Mouse (Mus musculus): ENCODE measurements around the gene Myo16. TPM values are rescaled to one million over a fixed set of nuclear protein-coding genes. Genes with fewer than 3 reads are reported as not detected.

Myo16 gene
- total RNA-seq, 2 experiments from 2014 or later, result not detected

DNA sequence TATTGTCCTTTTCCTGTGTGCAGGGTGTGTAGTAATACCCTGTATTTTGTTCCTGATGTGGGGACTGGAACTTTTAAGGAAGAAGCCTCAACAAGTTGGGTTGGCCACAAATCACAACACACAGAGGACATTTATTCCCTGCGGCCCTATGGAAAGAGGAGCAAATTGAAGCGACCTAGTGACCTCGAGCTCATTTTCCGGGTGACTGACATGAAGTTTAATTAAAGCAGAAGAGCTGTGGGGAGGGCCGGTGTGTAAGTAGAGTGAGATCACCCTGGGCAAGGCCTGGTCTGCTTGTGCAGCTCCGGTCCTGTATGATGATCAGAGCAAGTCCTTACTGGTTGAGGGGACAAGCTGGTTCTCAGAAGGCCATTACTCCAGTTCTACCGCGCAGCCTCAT, 363.7 kb downstream of the Myo16 start:
- no peak for ATAC-seq (replicated peaks; ENCODE audit: low FRiP score, poor library complexity, severe bottlenecking)

DNA sequence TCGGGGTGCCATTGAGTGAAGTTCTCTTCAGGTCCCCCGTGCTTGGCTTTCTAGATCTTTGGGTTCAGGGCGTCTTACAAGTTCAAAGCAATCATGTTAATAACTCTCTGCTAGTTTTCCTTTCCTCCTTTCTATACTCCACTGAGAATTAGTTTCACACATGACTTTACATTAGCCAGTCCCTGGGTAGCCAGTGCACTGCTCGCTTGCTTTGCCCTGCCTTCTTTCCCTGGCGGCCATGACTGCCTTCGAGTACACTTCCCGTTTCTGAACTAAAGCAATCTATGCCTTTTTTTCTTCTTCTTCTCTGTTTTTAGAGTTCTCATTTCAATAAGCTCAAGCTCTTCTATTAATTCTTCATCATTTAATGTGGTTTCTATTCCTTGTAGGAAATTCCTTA, 365.6 kb downstream of the Myo16 start:
- ATAC-seq (replicated peaks; ENCODE audit: low FRiP score, poor library complexity, severe bottlenecking), result no peak

DNA sequence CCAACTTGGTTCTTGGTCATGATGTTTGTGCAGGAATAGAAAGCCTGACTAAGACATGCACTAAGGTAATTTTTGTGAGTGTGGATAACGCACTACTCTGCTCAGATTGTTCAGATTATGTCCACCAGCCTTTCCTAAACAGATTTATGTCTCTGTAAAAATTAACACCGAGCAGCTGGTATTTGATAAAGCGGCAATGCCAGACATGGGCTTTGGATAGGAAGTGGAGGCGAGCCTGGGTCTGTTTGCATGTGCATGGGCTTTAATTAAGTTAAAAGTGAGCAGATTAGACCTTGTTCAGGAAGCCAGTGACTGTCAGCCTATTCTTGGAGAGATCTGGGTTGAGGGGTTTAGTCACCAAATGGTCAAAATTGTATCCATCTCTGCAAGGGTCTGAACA, 367.8 kb downstream of the Myo16 start:
- no peak for ATAC-seq (replicated peaks; ENCODE audit: low FRiP score, poor library complexity, severe bottlenecking)

DNA sequence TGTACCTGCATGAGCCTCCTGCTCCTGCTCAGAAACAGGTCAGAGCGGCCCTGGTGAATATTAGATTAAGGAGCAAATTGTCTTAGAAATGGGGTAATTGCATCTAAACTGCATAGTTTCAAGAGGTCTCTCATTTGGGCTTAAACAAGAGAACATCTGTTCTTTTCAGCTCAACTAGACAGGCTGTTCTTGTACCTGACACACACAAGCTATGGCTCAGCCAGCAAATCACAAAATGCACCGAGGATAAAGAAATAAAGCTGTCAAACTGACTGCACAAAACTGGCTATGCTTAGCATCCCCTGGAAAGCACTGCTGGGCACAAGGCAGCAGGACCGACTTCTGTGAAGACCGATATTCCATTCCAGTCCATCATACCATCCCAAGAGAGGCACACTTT, 372.0 kb downstream of the Myo16 start:
- no peak for ATAC-seq (replicated peaks; ENCODE audit: low FRiP score, poor library complexity, severe bottlenecking)

DNA sequence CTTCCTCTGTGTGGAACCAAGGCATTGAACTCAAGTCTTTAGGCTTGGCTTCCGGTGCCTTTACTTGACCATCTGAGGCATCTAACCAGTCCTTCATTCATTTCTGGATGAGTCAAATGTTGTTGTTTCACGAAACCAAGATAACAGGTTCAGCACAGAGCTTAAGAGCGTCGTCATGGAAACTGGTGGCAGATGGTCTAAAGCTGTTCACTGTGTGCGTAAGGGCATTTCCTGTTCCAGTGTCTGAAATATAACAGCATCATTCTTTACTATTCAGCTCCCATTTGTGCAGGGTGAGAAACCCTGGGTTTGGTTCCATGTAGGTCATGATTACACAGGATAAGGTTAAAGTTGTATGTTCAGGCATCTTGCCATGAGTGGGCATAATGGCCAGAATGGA, 372.9 kb downstream of the Myo16 start:
- no peak for ATAC-seq (replicated peaks; ENCODE audit: low FRiP score, poor library complexity, severe bottlenecking)

DNA sequence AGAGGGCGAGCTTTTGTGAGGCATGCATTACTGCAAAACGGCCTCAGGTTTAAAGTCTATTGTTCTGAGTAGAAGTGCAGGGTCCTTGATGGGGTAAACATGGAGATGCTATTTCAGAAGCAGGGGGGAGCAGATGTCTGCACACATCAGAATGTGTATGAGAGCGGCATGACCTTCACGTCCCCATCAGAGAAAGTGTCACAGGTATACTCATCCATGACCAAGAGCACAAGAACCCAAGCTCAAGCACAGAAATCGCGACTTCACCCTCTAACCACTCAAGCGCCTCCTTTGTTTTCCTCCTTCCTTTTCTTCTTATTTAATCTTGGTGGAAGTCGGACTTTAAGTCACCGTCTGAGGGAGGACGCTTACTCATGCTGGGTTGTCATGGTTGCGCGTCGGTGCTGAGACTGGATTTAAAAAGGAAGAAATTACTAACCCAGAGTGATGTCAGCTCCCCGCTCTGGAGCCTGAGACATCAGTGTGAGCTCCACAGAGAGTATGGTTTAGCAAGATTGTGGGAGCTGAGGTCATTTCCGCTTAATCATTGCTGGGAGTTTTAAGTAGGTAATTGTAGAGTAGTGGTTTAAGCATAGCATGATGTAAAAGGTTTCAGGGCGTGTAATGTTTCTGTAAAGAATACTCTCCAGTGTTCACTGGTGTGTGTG, 381.0 kb downstream of the Myo16 start:
- no peak for ATAC-seq (replicated peaks; ENCODE audit: low FRiP score, poor library complexity, severe bottlenecking)

DNA sequence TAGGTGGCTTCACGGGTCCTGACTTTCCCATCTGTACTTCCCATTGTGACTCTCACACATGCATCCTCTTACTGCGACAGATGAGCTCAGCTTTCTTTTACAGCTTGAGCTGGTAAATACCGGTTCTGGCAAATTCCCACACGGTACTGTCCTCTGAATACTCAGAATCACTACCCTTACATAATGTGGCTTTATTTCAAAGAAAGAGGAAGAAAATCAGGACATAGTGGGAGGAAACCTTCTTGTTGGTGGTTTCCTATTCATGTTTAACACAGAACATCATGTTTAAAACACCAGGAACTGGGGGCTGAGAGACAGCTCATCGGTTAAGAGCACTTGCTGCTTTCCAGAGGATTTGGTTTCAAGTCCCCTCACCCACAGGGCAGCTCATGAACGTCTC, 384.6 kb downstream of the Myo16 start:
- no peak for ATAC-seq (replicated peaks; ENCODE audit: low FRiP score, poor library complexity, severe bottlenecking)

DNA sequence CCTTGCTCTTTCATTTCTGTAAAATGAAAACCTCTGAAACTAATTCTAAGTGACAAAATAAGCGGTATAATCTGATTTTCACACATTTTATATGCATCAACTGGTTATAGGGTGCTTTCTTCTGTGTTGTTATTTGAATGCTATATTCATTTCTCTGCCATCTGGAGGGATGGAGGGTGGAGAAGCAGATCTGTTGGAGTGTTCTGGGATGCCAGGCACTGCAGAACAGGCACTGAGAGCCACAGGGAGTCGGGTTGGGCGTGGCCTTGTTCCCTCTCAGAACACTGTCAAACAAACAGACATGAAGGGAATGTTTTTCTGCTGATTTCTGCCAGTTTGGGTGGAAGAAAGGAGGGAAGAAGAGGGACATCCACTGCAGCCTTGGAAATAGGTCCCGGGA, 386.0 kb downstream of the Myo16 start:
- no peak for ATAC-seq (replicated peaks; ENCODE audit: low FRiP score, poor library complexity, severe bottlenecking)

DNA sequence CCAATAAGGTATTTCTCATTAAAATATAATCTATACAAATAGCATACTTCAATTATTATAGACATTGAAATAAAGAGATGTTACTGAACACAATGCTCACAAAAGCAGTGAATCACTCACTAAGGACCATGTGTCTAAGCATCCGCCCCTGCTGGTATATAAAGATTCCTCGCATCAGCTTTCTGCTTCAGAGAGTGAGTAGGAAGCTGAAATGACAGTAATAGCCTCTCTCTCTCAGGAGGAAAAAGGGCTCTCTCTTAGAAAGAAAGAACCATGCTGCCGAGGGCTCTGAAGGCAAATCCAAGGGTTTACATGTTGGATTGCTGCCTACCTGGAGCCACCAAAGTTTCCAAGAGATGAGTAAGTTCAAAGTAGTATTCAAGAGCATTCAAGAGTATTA, 392.2 kb downstream of the Myo16 start:
- no peak for ATAC-seq (replicated peaks; ENCODE audit: low FRiP score, poor library complexity, severe bottlenecking)

DNA sequence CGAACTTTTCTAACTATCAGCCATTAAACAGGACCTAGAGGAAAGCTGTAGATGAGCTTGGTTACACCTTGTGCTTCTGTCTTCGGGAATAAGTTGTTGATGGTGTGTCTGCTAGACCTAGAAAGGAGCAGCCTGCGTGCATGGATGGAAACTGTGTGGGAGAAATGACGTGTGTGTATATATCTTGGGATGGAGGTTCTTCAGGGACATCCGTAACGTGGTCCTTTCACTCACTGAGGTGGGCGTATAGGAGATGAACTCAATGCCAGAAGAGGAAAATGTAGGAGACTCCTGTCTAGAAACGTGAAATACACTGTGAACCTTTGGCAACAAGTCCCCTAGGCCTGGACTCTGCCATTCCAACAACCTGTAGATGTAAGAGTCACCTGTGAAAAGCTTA, 392.8 kb downstream of the Myo16 start:
- ATAC-seq (replicated peaks; ENCODE audit: low FRiP score, poor library complexity, severe bottlenecking), result no peak

DNA sequence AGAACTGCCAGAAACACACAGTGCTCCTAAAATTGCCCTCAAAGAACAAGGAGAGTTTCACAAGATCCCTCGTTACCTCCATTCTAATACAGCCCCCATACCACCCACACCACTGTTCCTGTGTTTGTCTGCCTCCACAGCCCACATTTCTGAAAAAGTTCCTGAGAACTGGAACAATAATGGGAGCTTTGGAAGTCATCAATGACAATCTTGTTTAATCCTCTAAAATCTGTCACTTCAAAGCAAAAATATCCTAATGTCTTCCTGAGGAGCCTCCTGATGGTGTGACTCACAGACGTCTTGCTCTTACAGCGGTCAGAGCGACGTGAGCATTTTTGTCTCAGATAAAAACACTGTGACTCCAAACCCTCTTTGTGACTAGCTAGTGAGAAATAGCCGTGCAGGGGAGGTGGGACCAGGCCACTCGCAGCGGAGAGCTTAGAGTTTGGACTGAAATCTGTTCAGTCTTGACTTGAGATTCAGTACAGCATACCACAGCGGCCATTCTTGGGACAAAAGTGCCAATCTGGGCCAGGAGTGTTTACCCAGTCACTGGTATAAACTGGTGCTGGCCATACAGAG, 394.4 kb downstream of the Myo16 start:
- ATAC-seq (replicated peaks; ENCODE audit: low FRiP score, poor library complexity, severe bottlenecking), result no peak

DNA sequence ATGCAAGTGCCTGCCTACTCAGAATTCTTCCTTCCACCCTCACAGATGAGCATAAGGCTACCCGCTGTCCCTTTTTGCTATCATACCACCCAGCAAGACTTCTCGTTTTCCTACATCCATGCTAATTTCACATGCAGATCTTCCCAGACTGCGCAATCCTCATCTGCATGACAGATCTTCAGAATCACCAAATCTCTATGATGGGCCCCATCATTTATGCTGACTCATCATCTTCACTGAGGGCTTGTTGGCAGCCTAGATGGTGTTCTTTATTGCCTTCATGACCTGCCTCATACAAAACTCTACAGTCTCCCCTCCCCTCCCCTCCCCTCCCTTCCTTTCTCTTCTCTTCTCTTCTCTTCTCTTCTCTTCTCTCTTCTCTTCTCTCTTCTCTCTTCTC, 395.7 kb downstream of the Myo16 start:
- ATAC-seq (replicated peaks; ENCODE audit: low FRiP score, poor library complexity, severe bottlenecking), result no peak

DNA sequence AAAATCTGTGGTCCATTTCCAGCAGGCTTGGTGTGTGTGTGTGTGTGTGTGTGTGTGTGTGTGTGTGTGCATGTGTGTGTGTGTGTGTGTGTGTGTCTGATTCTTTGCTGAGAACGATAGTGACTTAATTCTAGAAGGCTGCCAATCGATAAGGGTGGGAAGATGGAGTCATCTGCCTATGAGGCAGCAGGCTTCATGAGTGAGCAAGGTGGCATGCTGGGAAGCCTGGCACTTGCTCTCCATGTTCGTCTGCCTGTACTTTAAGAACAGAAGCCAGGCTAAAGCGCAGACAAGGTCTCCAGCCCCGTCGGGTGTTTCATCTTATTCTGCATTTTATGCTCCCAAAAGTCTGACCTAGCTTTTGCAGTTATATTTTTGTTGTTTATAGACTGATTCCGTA, 404.2 kb downstream of the Myo16 start:
- ATAC-seq (replicated peaks; ENCODE audit: low FRiP score, poor library complexity, severe bottlenecking), result no peak

DNA sequence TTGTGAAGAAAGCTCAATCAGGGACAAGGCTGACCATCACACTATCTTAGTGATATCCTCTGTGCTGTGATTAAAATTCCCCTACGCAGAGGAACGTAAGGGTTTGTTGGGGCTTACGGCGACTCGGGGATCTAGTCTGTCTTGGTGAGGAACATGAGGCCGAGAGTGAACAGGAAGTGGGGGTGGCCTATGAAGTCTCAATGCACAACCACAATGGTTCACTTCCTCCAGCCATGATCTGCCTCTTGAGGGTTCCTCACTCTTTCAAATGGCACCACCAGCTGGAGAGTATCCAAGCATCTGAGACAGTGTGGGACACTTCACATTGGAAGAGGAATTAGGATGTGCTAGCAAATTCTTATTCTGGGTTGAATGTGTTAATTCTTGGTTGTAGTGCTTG, 405.8 kb downstream of the Myo16 start:
- ATAC-seq (replicated peaks; ENCODE audit: low FRiP score, poor library complexity, severe bottlenecking), result no peak

DNA sequence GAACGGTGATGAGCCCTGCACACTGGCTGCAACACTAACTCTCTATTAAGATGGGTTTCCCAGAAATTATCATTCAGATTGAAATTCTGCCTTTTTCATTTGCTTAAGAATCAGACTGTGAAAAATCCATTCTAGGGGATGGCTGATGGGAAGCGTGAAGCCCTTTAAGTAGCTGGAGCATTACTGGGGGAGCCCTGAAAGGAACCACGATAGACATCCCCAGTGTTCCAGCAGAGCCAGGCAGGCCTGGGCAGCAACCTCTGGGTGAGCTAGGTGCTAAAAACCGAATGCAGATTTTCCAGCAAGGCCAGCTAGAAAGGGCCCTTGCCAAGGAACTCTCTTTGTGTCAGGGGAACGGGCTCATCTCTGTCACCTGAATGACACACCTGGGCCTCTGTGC, 407.9 kb downstream of the Myo16 start:
- ATAC-seq (replicated peaks; ENCODE audit: low FRiP score, poor library complexity, severe bottlenecking), result no peak

DNA sequence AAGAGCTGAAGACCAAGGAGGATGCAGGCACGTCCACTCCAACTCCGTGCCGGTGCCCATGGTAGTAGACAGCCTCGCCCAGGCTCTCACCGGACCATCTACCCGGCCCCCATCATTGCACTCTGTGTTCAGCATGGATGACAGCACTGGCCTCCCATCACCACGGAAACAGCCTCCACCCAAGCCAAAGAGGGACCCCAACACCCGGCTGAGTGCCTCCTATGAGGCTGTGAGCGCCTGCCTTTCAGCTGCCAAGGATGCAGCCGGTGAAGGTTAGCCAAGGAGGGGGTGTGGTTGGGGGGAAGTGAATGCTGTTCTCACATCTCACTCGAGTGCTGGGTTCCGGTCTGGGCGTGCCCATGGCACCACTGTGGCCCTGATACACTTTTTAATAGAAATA, 408.3 kb downstream of the Myo16 start:
- ATAC-seq (replicated peaks; ENCODE audit: low FRiP score, poor library complexity, severe bottlenecking), result no peak

DNA sequence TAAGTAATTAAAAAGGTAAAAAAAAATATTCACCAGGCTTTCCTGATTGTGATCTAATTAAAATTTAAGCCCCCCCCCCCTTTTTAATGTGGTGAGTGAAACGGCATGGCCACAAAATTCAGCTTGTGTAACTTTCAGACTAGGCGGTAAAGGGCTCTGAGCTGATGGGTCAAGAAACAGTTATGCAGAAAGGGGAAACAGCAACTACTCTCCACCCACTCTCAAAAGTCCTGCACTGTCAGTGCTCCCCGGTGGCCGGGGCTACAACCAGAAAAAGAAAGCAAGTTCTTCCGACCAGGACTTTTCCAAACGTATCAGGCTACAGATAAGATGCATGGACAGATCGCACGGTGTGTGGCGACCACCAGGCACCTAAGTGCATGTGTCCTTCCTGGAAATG, 408.9 kb downstream of the Myo16 start:
- ATAC-seq (replicated peaks; ENCODE audit: low FRiP score, poor library complexity, severe bottlenecking), result no peak

DNA sequence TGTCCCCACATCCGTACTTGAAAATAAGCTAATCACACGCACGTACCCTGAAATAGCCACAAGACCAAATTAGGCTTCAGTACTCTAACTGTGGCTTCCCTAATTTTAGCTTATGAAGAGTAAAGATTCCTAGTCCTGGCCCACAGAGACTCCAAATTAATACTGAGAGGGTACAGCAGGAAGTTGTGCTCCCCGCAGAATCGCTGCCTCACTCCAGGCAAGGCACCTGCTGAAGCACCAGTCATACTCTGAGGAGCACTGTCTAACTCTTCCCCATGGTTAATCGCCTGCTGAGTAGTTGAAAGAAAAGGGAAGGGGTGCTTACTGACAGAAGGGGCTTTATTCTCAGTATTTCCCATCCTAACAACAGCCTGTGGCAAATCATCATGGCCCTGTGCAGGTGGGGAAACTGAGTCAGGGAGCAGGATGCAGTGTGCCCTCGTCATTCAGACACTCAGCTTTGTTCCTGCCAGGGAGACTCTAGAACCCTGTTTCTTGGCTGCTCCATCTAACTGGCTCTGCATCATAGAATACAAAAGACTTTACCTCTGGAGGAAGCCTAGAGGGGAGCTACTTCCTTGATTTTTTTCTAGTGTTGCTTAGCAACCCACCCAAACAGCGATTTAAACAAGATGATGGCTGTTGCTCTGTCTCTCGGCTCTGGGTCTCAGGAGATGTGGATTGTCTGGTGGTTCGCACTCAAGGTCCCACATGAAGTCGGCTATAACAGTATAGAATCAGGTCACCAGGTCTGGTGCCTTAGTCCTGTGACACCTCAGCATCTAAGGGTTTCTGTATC, 411.7 kb downstream of the Myo16 start:
- no peak for ATAC-seq (replicated peaks; ENCODE audit: low FRiP score, poor library complexity, severe bottlenecking)

DNA sequence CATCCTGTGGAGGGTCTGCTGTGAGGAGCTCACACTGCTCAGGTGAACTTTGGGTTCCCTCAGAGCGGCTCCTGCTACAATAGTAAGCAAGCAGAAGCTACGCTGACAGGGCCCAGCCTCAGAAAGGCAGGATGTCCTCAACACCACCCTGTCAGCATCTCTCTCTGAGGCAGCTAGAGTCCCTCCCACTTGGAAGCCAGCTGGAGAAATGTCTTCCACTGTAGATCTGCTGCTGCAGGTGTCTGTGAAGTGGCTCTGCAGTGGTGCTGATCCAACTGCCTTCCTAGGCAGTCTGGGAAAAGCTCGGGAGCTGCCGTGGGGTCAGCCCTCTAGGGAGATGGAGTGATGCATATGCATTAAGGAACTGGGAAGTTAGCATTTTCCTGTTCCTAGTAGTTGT, 414.7 kb downstream of the Myo16 start:
- ATAC-seq (replicated peaks; ENCODE audit: low FRiP score, poor library complexity, severe bottlenecking), result no peak

DNA sequence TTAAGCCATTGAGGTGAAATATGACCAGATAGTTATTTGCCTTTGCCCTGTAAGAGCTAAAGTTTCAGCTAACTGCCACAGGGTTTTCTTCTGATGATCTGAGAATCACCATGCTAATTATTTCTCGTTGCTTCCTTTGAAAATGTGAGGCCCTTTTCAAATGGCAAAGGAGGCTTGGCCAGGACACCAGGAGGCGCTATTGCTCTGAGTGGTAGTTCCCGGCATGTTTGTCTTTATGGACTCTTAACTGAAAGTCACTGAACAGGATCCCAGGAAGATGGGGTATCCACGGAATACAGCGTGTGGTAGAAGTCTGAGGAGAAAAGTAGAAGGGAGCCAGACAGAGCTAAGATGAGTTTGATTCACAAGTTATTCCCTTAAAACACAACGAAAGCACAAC, 420.4 kb downstream of the Myo16 start:
- ATAC-seq (replicated peaks; ENCODE audit: low FRiP score, poor library complexity, severe bottlenecking), result no peak

DNA sequence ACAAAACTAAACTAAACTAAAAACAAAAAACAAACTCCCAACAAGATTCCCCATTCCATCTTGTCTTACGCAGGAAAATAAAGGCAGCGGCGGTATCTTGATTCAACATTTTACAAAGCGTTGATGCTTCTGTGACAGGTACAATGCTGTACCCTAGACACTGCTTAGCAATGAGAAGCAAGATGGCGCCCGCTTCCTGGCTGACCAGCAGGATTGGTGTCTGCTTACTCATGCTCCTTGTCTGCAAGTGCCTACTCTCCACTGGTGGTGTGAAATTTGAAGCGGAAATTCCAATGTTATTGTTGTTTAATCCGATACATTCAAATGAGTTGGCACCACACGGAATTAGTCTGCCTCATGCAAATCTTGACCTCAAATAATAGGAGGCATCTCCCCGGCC, 421.5 kb downstream of the Myo16 start:
- ATAC-seq (replicated peaks; ENCODE audit: low FRiP score, poor library complexity, severe bottlenecking), result no peak

Measured in erythroblast, adult 5-6 weeks (primary cell).